Mouse (Mus musculus) gastrocnemius, adult 18-20 months (tissue): ENCODE measurements around the gene Bco2. TPM values are rescaled to one million over a fixed set of nuclear protein-coding genes. Genes with fewer than 3 reads are reported as not detected.

Experiments
- DNase-seq: peaks from one replicate; pipeline ENCODE4 v3.0.0; 2021; ENCODE audit warnings: low spot score
- total RNA-seq, 2 experiments: library from RNA; stranded (reverse); gene quantifications; 2 replicates each; pipeline ENCODE4 v1.2.3; 2021

Gene Bco2
- total RNA-seq, 2 experiments from 2014 or later: 0.27 to 0.55 TPM

GRCm38 (mm10) chr9:50518781-50519180 is 36.2 kb downstream of the Bco2 start:
- DNase-seq: no peak

- no peak for DNase-seq
Measured at GRCm38 (mm10) chr9:50515462-50515861, 39.5 kb downstream of the Bco2 start.

GRCm38 (mm10) chr9:50507570-50507969 is 47.4 kb downstream of the Bco2 start:
- DNase-seq: no peak

GRCm38 (mm10) chr9:50505405-50505804 is 49.6 kb downstream of the Bco2 start:
- DNase-seq: no peak

GRCm38 (mm10) chr9:50502949-50503348 is 52.0 kb downstream of the Bco2 start:
- no peak for DNase-seq

- DNase-seq: no peak
Measured at GRCm38 (mm10) chr9:50500974-50501501, 53.9 kb downstream of the Bco2 start.

GRCm38 (mm10) chr9:50500467-50500973 is 54.5 kb downstream of the Bco2 start:
- no peak for DNase-seq

GRCm38 (mm10) chr9:50499781-50500180 is 55.2 kb downstream of the Bco2 start:
- DNase-seq: no peak

- DNase-seq: no peak
Measured at GRCm38 (mm10) chr9:50498815-50499214, 56.2 kb downstream of the Bco2 start.

- DNase-seq: no peak
Measured at GRCm38 (mm10) chr9:50497536-50497935, 57.4 kb downstream of the Bco2 start.

GRCm38 (mm10) chr9:50497076-50497475 is 57.9 kb downstream of the Bco2 start:
- DNase-seq: no peak

GRCm38 (mm10) chr9:50496546-50496945 is 58.4 kb downstream of the Bco2 start:
- DNase-seq: no peak

- DNase-seq: no peak
Measured at GRCm38 (mm10) chr9:50496151-50496505, 58.9 kb downstream of the Bco2 start.

- DNase-seq: no peak
Measured at GRCm38 (mm10) chr9:50495405-50496150, 59.4 kb downstream of the Bco2 start.

GRCm38 (mm10) chr9:50494311-50494710 is 60.7 kb downstream of the Bco2 start, which contains the start of gene Plet1:
TSS of gene Plet1 (plus strand) at chr9:50494525.
- no peak for DNase-seq

- no peak for DNase-seq
Measured at GRCm38 (mm10) chr9:50493777-50494176, 61.2 kb downstream of the Bco2 start.

GRCm38 (mm10) chr9:50491531-50492045 is 63.4 kb downstream of the Bco2 start:
- DNase-seq: no peak

- DNase-seq: no peak
Measured at GRCm38 (mm10) chr9:50490836-50491235, 64.1 kb downstream of the Bco2 start.

GRCm38 (mm10) chr9:50485521-50485920 is 69.5 kb downstream of the Bco2 start:
- DNase-seq: no peak
